Mouse (Mus musculus): Measurements from ENCODE around the gene Ipmk. TPM values are rescaled to one million over a fixed set of nuclear protein-coding genes. Genes with fewer than 3 reads are reported as not detected.
"Not testable (repeated sequence)": the region's sequence is repeated elsewhere in the genome, so short reads cannot be mapped to it uniquely, and the experiment has no call there.

Ipmk gene
- polyA plus RNA-seq, 1 experiment from 2014 or later: 10.0 TPM

DNA sequence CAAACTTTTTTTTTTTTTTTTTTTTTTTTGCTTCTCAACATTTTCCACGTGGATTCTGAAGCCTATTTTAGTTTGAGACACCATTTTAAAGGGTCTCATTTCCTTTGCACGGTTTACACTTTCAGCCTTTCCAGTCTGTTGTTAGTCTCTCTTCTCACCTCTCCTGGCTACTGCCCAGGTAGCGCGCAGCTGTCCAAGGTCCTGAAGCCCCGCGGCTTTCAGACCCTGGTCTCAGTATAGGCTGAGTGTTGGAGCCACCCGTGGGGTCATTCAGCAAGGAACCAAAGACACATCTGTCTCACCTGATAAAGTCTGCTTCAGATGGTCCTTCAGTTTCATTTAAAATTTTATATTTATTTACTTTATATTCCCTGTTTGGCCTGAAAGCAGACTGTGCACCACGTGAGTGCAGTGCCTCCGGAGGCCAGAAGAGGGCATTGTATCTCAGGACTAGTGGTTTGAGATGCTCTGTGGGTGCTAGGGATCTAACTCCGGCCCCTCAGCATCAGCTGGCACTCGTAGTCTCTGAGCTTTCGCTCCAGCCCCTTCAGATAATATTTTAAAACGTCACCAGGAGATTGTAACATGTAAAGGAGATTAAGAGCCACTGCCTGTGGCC lies 80.8 kb downstream of the Ipmk start:
- Histone ChIP-seq H3K4me1 (no peaks in the 10 kb centered on the region), H3K36me3 (no peaks in the 10 kb centered on the region), H3K4me2 (replicated peaks) (no peak overlapping the region), H3K9me3 (replicated peaks) (no peaks in the 10 kb centered on the region), H3K27ac (replicated peaks) (no peak overlapping the region), H3K27me3 (no peaks in the 10 kb centered on the region), H3K9ac (no peak overlapping the region), H3K4me3 (replicated peaks) (no peak overlapping the region)
- no peak for ATAC-seq (ENCODE audit: insufficient number of reproducible peaks, low FRiP score, low TSS enrichment, low read depth)
- WGBS: 58% methylated on average over 13 of the region's 13 CpGs

DNA sequence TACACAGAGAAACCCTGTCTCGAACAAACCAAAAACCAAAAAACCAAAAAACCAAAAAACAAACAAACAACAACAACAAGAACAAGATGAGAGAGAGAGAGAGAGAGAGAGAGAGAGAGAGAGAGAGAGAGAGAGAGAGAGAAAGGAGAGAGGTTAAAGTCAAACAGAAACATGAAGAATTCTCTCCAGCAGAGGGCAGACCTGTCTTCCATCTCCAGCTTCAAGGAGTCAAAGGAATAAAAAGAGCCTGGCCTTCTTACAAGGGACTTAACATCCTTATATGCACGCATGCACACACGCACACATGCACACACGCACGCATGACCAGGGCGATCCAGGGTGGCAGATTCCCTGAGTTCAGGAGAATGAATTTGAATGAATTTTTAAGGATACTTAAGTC lies 83.1 kb downstream of the Ipmk start:
- ATAC-seq (ENCODE audit: insufficient number of reproducible peaks, low FRiP score, low TSS enrichment, low read depth): no peak
- no peak overlapping the region for H3K4me3 ChIP-seq (replicated peaks)
- no peaks in the 10 kb centered on the region for H3K36me3 ChIP-seq
- H3K9ac ChIP-seq: no peak overlapping the region
- H3K4me2 ChIP-seq (replicated peaks): no peak overlapping the region
- no peaks in the 10 kb centered on the region for H3K4me1 ChIP-seq
- H3K27me3 ChIP-seq: no peaks in the 10 kb centered on the region
- H3K27ac ChIP-seq (replicated peaks): no peak overlapping the region
- no peaks in the 10 kb centered on the region for H3K9me3 ChIP-seq (replicated peaks)
- 94% methylated on average over 6 of the region's 6 CpGs for WGBS

- Histone ChIP-seq H3K36me3 (no peaks in the 10 kb centered on the region), H3K27me3 (no peaks in the 10 kb centered on the region), H3K4me3 (replicated peaks) (no peak overlapping the region), H3K9me3 (replicated peaks) (no peaks in the 10 kb centered on the region), H3K4me2 (replicated peaks) (no peak overlapping the region), H3K4me1 (no peaks in the 10 kb centered on the region), H3K9ac (no peak overlapping the region), H3K27ac (replicated peaks) (no peak overlapping the region)
- no peak for ATAC-seq (ENCODE audit: insufficient number of reproducible peaks, low FRiP score, low TSS enrichment, low read depth)
Measured at GRCm38 (mm10) chr10:71443086-71443485, 95.5 kb downstream of the Ipmk start.

DNA sequence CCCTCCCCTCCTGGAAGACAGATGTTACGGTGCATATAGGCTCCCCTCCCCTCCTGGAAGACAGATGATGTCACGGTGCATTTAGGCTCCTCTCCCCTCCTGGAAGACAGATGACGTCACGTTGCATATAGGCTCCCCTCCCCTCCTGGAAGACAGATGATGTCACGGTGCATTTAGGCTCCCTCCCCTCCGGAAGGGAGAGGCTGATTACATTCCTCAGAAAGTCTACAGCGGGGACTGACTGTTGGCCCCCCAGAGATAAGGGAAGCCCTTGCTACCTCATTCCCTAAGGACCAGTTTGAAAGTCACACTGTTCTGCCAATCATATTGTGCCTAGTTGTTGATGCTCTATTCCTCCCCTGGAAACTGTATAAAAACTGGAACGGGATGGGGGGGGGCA lies 100.1 kb downstream of the Ipmk start:
- 53% methylated on average over 8 of the region's 8 CpGs for WGBS
- ATAC-seq (ENCODE audit: insufficient number of reproducible peaks, low FRiP score, low TSS enrichment, low read depth): no peak

GRCm38 (mm10) chr10:71448284-71448683 lies 100.7 kb downstream of the Ipmk start:
- Histone ChIP-seq H3K4me2 (replicated peaks) (no peak overlapping the region), H3K9me3 (replicated peaks) (no peaks in the 10 kb centered on the region), H3K36me3 (no peaks in the 10 kb centered on the region), H3K27me3 (no peaks in the 10 kb centered on the region), H3K27ac (replicated peaks) (no peak overlapping the region), H3K9ac (no peak overlapping the region), H3K4me3 (replicated peaks) (no peak overlapping the region), H3K4me1 (no peaks in the 10 kb centered on the region)
- no peak for ATAC-seq (ENCODE audit: insufficient number of reproducible peaks, low FRiP score, low TSS enrichment, low read depth)
- WGBS: 85% methylated on average over 5 of the region's 5 CpGs

More for the DNA sequence above, 100.1 kb downstream of the Ipmk start:
- Histone ChIP-seq H3K27me3 (no peaks in the 10 kb centered on the region), H3K4me3 (replicated peaks) (no peak overlapping the region), H3K4me1 (no peaks in the 10 kb centered on the region), H3K27ac (replicated peaks) (no peak overlapping the region), H3K36me3 (no peaks in the 10 kb centered on the region), H3K4me2 (replicated peaks) (no peak overlapping the region), H3K9ac (no peak overlapping the region), H3K9me3 (replicated peaks) (no peaks in the 10 kb centered on the region)

DNA sequence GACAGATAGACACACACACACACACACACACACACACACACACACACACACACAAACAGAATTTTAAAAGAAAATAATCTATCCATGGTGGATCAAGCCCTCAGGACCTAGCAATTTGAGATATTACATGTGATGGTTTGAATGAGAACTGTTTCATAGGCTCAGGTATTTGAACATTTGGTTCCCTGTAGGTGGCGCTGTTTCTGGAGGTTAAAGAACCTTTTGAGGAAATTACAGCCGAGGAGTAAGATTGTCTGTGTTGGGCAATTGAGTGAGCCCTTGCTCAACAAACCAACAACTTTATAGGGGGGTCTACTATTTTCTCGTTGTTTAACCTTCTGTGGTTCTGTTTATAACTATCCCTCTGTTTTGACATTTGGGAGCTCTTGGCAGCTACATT lies 107.8 kb downstream of the Ipmk start:
- no peak overlapping the region for H3K27ac ChIP-seq (replicated peaks)

DNA sequence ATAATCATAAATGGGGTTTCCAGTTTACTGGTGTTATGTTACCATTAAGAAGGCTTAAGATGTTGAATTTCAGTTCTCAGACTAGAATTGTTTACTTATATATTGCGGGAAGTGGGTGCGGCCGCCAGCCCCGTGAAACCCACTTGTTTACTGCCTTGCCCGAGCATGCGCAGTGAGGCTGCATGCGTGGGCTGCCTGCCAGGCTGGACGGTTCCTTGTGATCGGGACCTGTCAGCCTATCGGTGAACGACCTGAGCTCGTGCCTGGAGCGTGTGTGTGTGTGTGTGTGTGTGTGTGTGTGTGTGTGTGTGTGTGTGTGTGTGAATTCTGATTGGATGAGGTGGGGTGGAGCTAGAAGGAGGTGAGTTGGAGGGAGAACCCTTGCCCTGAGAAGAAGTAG lies 114.8 kb downstream of the Ipmk start:
- not testable (repeated sequence) for H3K27ac ChIP-seq (replicated peaks); H3K27me3 ChIP-seq; H3K4me2 ChIP-seq (replicated peaks); H3K4me1 ChIP-seq; H3K9ac ChIP-seq; ATAC-seq (ENCODE audit: insufficient number of reproducible peaks, low FRiP score, low TSS enrichment, low read depth); H3K9me3 ChIP-seq (replicated peaks); H3K36me3 ChIP-seq; H3K4me3 ChIP-seq (replicated peaks)
- WGBS: 82% methylated on average over 13 of the region's 13 CpGs

More for the DNA sequence above, 107.8 kb downstream of the Ipmk start:
- H3K4me2 ChIP-seq (replicated peaks): no peak overlapping the region
- no peaks in the 10 kb centered on the region for H3K36me3 ChIP-seq
- H3K4me1 ChIP-seq: no peaks in the 10 kb centered on the region
- 79% methylated on average over 3 of the region's 3 CpGs for WGBS
- H3K9ac ChIP-seq: no peak overlapping the region
- H3K9me3 ChIP-seq (replicated peaks): no peaks in the 10 kb centered on the region
- no peak for ATAC-seq (ENCODE audit: insufficient number of reproducible peaks, low FRiP score, low TSS enrichment, low read depth)
- H3K4me3 ChIP-seq (replicated peaks): no peak overlapping the region
- no peaks in the 10 kb centered on the region for H3K27me3 ChIP-seq

GRCm38 (mm10) chr10:71464417-71464816 lies 116.9 kb downstream of the Ipmk start:
- no peak for ATAC-seq (ENCODE audit: insufficient number of reproducible peaks, low FRiP score, low TSS enrichment, low read depth)

DNA sequence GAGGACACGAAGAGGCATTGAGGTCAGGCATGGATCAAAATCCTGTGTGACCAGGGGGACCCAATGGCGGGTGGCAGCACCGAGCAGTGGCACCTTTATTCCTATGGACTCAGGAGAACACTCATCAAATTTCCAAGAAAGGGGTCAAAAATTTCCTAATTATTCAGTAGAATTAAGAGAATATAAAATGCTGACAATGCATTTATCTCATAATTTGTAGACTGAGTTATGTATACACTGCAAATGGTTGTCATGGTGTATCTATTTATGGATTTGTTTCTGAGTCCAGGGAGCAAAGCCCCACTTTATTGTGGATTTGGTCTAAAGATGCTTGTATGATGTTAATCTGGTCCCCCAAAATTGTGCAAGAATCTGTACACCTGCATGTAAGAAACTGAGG lies 120.8 kb downstream of the Ipmk start:
- Histone ChIP-seq H3K27me3 (no peaks in the 10 kb centered on the region), H3K9ac (no peak overlapping the region), H3K4me2 (replicated peaks) (no peak overlapping the region), H3K9me3 (replicated peaks) (no peaks in the 10 kb centered on the region), H3K4me3 (replicated peaks) (no peak overlapping the region), H3K36me3 (no peaks in the 10 kb centered on the region), H3K27ac (replicated peaks) (no peak overlapping the region), H3K4me1 (no peaks in the 10 kb centered on the region)
- 97% methylated on average over 3 of the region's 3 CpGs for WGBS
- ATAC-seq (ENCODE audit: insufficient number of reproducible peaks, low FRiP score, low TSS enrichment, low read depth): no peak

More at GRCm38 (mm10) chr10:71464417-71464816, 116.9 kb downstream of the Ipmk start:
- H3K36me3 ChIP-seq: no peaks in the 10 kb centered on the region
- no peaks in the 10 kb centered on the region for H3K27me3 ChIP-seq
- 93% methylated on average over 6 of the region's 6 CpGs for WGBS
- no peak overlapping the region for H3K9ac ChIP-seq
- H3K27ac ChIP-seq (replicated peaks): no peak overlapping the region
- H3K4me2 ChIP-seq (replicated peaks): no peak overlapping the region
- H3K4me3 ChIP-seq (replicated peaks): no peak overlapping the region
- no peaks in the 10 kb centered on the region for H3K9me3 ChIP-seq (replicated peaks)
- H3K4me1 ChIP-seq: no peaks in the 10 kb centered on the region

DNA sequence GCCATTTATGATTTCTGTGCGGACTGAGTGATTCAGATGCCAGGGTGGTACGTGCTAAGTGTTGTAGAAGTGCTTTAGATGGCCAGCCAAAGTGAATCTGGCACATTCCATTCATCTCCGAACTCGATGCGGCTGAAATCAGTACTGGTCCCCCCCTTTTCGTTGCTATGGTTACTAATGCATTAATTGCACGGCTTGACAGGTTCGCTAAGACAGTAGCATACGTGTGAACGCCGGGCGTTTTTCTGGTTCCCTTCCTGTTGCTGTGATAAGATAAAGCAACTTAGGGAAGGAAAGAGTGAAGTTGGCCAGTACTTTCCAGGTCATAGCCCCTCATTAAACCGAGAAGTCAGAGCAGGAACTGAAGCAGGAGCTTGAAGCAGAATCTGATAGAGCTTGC lies 122.2 kb downstream of the Ipmk start:
- Histone ChIP-seq H3K36me3 (no peaks in the 10 kb centered on the region), H3K4me2 (replicated peaks) (no peak overlapping the region), H3K27ac (replicated peaks) (no peak overlapping the region), H3K9ac (no peak overlapping the region), H3K4me1 (no peaks in the 10 kb centered on the region), H3K27me3 (no peaks in the 10 kb centered on the region), H3K9me3 (replicated peaks) (no peaks in the 10 kb centered on the region), H3K4me3 (replicated peaks) (no peak overlapping the region)
- 71% methylated on average over 13 of the region's 13 CpGs for WGBS
- no peak for ATAC-seq (ENCODE audit: insufficient number of reproducible peaks, low FRiP score, low TSS enrichment, low read depth)

DNA sequence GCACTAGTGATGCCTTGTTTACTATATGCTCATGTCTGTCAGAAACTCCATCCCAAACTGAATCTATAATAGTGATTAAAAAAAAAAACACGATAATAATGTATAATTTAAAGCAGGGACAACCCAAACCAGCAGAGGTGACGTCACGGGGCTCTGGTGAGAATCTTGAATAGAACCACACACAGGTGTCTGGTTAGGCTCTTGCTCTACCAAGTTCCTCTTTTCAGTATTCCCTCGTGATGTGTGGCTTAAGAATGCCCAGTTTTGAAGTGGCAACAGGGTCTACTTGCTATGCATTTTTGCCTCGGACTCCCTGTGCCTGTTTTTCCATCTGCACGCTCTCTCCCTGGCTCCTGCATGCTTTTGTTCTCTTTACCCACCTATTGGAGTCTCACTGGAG lies 124.5 kb downstream of the Ipmk start:
- no peak overlapping the region for H3K9ac ChIP-seq

DNA sequence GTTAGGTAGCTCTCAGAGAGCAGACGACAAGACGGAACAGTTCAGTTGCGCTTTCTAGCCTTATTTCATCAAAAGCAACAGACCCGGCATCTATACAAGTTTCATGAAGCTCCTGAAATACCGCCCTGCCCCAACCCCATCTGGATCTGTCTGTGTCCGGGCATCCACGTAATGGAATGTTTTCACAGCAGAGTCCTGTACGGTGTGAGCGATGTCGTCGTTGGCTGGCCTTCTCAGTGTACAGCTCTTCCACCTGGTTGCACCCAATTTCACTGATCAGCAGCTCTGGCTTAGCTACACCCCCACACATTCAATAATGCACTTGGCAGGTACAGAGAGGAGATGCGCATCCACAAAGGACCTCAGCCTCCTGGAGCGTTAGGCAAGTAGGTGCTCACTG lies 126.0 kb downstream of the Ipmk start:
- 80% methylated on average over 13 of the region's 13 CpGs for WGBS
- no peaks in the 10 kb centered on the region for H3K4me1 ChIP-seq
- H3K9ac ChIP-seq: no peak overlapping the region
- no peak overlapping the region for H3K27ac ChIP-seq (replicated peaks)
- H3K4me3 ChIP-seq (replicated peaks): no peak overlapping the region
- H3K4me2 ChIP-seq (replicated peaks): no peak overlapping the region
- no peaks in the 10 kb centered on the region for H3K36me3 ChIP-seq
- no peak for ATAC-seq (ENCODE audit: insufficient number of reproducible peaks, low FRiP score, low TSS enrichment, low read depth)
- H3K9me3 ChIP-seq (replicated peaks): no peaks in the 10 kb centered on the region
- no peaks in the 10 kb centered on the region for H3K27me3 ChIP-seq

More for the DNA sequence above, 124.5 kb downstream of the Ipmk start:
- Histone ChIP-seq H3K4me1 (no peaks in the 10 kb centered on the region), H3K27me3 (no peaks in the 10 kb centered on the region), H3K27ac (replicated peaks) (no peak overlapping the region), H3K36me3 (no peaks in the 10 kb centered on the region), H3K4me2 (replicated peaks) (no peak overlapping the region), H3K9me3 (replicated peaks) (no peaks in the 10 kb centered on the region), H3K4me3 (replicated peaks) (no peak overlapping the region)
- no peak for ATAC-seq (ENCODE audit: insufficient number of reproducible peaks, low FRiP score, low TSS enrichment, low read depth)
- WGBS: 85% methylated on average over 6 of the region's 6 CpGs

Data from embryonic facial prominence, embryonic 15.5 days (tissue).